Mouse (Mus musculus) neural tube, embryonic 12.5 days (tissue): ENCODE measurements around the gene Dio1. TPM values are rescaled to one million over a fixed set of nuclear protein-coding genes. Genes with fewer than 3 reads are reported as not detected.

Experiments
- ATAC-seq: fragments of 200-750 bp; cut with Nextera tagmentation; 2 replicates; pipeline ENCODE4 v1.8.0; 2017; ENCODE audit warnings: low read depth, mild to moderate bottlenecking, moderate TSS enrichment, moderate library complexity; ENCODE audit not compliant: low FRiP score
- H3K27ac ChIP-seq: fragments of 300-500 bp; sonication (generic); 2 replicates; pipeline ENCODE4 v1.5.1; 2016
- H3K27me3 ChIP-seq: fragments of 300-500 bp; sonication (generic); replicated peaks from 2 replicates; pipeline ENCODE4 v1.6.1; 2016; ENCODE audit warnings: mild to moderate bottlenecking
- H3K36me3 ChIP-seq: fragments of 300-500 bp; sonication (generic); 2 replicates; pipeline ENCODE4 v1.6.1; 2016; ENCODE audit warnings: mild to moderate bottlenecking
- H3K4me1 ChIP-seq: fragments of 300-500 bp; sonication (generic); 2 replicates; pipeline ENCODE4 v1.6.1; 2016
- H3K4me2 ChIP-seq: fragments of 300-500 bp; sonication (generic); replicated peaks from 2 replicates; pipeline ENCODE4 v1.6.1; 2016; ENCODE audit warnings: mild to moderate bottlenecking
- H3K4me3 ChIP-seq: fragments of 300-500 bp; sonication (generic); 2 replicates; pipeline ENCODE4 v1.5.1; 2016
- H3K9ac ChIP-seq: fragments of 300-500 bp; sonication (generic); 2 replicates; pipeline ENCODE4 v1.6.1; 2016; ENCODE audit warnings: mild to moderate bottlenecking
- H3K9me3 ChIP-seq: fragments of 300-500 bp; sonication (generic); 2 replicates; pipeline ENCODE4 v1.6.1; 2016; ENCODE audit warnings: mild to moderate bottlenecking
- WGBS: fragments of 180-500 bp; shearing (Covaris S2); methylation state at CpG from one replicate; pipeline ENCODE4 v1.1.7; 2016; 5-methylcytosine and 5-hydroxymethylcytosine counted together
- polyA plus RNA-seq: library from polyadenylated mRNA; unstranded; fragments of >200 nt; fragmentation: Nextera tagmentation; extraction: Ambion mirVana; gene quantifications from 2 replicates; pipeline ENCODE4 v1.2.1, GENCODE M21; 2016

Dio1 gene
- polyA plus RNA-seq, 1 experiment from 2014 or later, result not detected

- peak overlapping the region; percentile 72 for H3K27ac ChIP-seq
- ATAC-seq, result no peak
- peaks cover 12% of the 10 kb centered on the region for H3K4me1 ChIP-seq
- H3K9me3 ChIP-seq, result no peaks in the 10 kb centered on the region
- H3K27me3 ChIP-seq, result no peaks in the 10 kb centered on the region
- H3K4me3 ChIP-seq, result peak overlapping the region; percentile 77
- peak overlapping the region; percentile 63 for H3K4me2 ChIP-seq
- peak overlapping the region; percentile 79 for H3K9ac ChIP-seq
- 17% methylated on average over 3 of the region's 3 CpGs for WGBS
- no peaks in the 10 kb centered on the region for H3K36me3 ChIP-seq
Measured at GRCm38 (mm10) chr4:107254414-107254813, 52.6 kb downstream of the Dio1 start.

GRCm38 (mm10) chr4:107253125-107254091 is 53.6 kb downstream of the Dio1 start, which contains the start of the genes Lrrc42 and Hspb11:
Gene Lrrc42 (minus strand): TSS chr4:107253532.
Gene Hspb11 (plus strand): TSS chr4:107253593.
- WGBS, result under 1% methylated on average over 98 of the region's 101 CpGs
- peaks cover 18% of the 10 kb centered on the region for H3K4me1 ChIP-seq
- ATAC-seq, result peak; percentile 95

GRCm38 (mm10) chr4:107252522-107252921 is 54.4 kb downstream of the Dio1 start:
- WGBS, result under 1% methylated on average over 11 of the region's 11 CpGs
- Histone ChIP-seq H3K9ac (peak overlapping the region; percentile 71), H3K27me3 (no peaks in the 10 kb centered on the region), H3K9me3 (no peaks in the 10 kb centered on the region), H3K4me2 (peak overlapping the region; percentile 63), H3K36me3 (no peaks in the 10 kb centered on the region), H3K27ac (no peak overlapping the region), H3K4me3 (peak overlapping the region; percentile 77), H3K4me1 (peaks cover 18% of the 10 kb centered on the region)
- no peak for ATAC-seq

More at GRCm38 (mm10) chr4:107253125-107254091, 53.6 kb downstream of the Dio1 start, which contains the start of the genes Lrrc42 and Hspb11:
- Histone ChIP-seq H3K4me2 (peak within 1 kb of the TSS; percentile 63), H3K27me3 (no peaks in the 10 kb centered on the region), H3K27ac (peak within 1 kb of the TSS; percentile 72), H3K9me3 (no peaks in the 10 kb centered on the region), H3K4me3 (peak within 1 kb of the TSS; percentile 77), H3K36me3 (no peaks in the 10 kb centered on the region), H3K9ac (peak within 1 kb of the TSS; percentile 79)

- 27% methylated on average over 4 of the region's 4 CpGs for WGBS
- no peak overlapping the region for H3K9ac ChIP-seq
- peaks cover 18% of the 10 kb centered on the region for H3K4me1 ChIP-seq
- ATAC-seq, result no peak
- no peak overlapping the region for H3K4me3 ChIP-seq
- H3K4me2 ChIP-seq, result no peak overlapping the region
- no peaks in the 10 kb centered on the region for H3K9me3 ChIP-seq
- H3K36me3 ChIP-seq, result no peaks in the 10 kb centered on the region; the same call in 1 of the 2 replicates
- no peaks in the 10 kb centered on the region for H3K27me3 ChIP-seq
- H3K27ac ChIP-seq, result no peak overlapping the region
Measured at GRCm38 (mm10) chr4:107250494-107250893, 56.5 kb downstream of the Dio1 start.

- H3K4me3 ChIP-seq, result no peak overlapping the region
- H3K4me1 ChIP-seq, result peaks cover 18% of the 10 kb centered on the region
- no peaks in the 10 kb centered on the region; the same call in 1 of the 2 replicates for H3K36me3 ChIP-seq
- H3K27ac ChIP-seq, result no peak overlapping the region
- no peak overlapping the region for H3K9ac ChIP-seq
- no peak for ATAC-seq
- H3K9me3 ChIP-seq, result no peaks in the 10 kb centered on the region
- H3K4me2 ChIP-seq, result no peak overlapping the region
- WGBS, result 17% methylated on average over 2 of the region's 2 CpGs
- H3K27me3 ChIP-seq, result no peaks in the 10 kb centered on the region
Measured at GRCm38 (mm10) chr4:107249471-107249870, 57.5 kb downstream of the Dio1 start.

GRCm38 (mm10) chr4:107248061-107248460 is 58.9 kb downstream of the Dio1 start:
- H3K9me3 ChIP-seq, result no peaks in the 10 kb centered on the region
- H3K36me3 ChIP-seq, result peaks cover 8% of the 10 kb centered on the region
- H3K4me1 ChIP-seq, result peaks cover 18% of the 10 kb centered on the region
- 90% methylated on average over 3 of the region's 3 CpGs for WGBS
- H3K27ac ChIP-seq, result no peak overlapping the region
- ATAC-seq, result no peak
- no peak overlapping the region for H3K4me2 ChIP-seq
- no peak overlapping the region for H3K9ac ChIP-seq
- H3K4me3 ChIP-seq, result no peak overlapping the region
- H3K27me3 ChIP-seq, result no peaks in the 10 kb centered on the region

GRCm38 (mm10) chr4:107247110-107247509 is 59.9 kb downstream of the Dio1 start:
- no peak overlapping the region for H3K9ac ChIP-seq
- WGBS, result 89% methylated on average over 9 of the region's 9 CpGs

GRCm38 (mm10) chr4:107246040-107246439 is 60.9 kb downstream of the Dio1 start:
- WGBS, result 85% methylated on average over 1 of the region's 1 CpGs
- no peak overlapping the region for H3K4me2 ChIP-seq
- no peak overlapping the region for H3K27ac ChIP-seq

More at GRCm38 (mm10) chr4:107247110-107247509, 59.9 kb downstream of the Dio1 start:
- Histone ChIP-seq H3K27me3 (no peaks in the 10 kb centered on the region), H3K4me1 (peaks cover 12% of the 10 kb centered on the region), H3K27ac (no peak overlapping the region), H3K36me3 (peaks cover 13% of the 10 kb centered on the region), H3K4me2 (no peak overlapping the region), H3K4me3 (no peak overlapping the region), H3K9me3 (no peaks in the 10 kb centered on the region)
- ATAC-seq, result no peak

GRCm38 (mm10) chr4:107245368-107245767 is 61.6 kb downstream of the Dio1 start:
- WGBS, result 86% methylated on average over 2 of the region's 2 CpGs
- Histone ChIP-seq H3K27ac (no peak overlapping the region), H3K4me3 (no peak overlapping the region), H3K4me2 (no peak overlapping the region), H3K9me3 (no peaks in the 10 kb centered on the region), H3K36me3 (peaks cover 26% of the 10 kb centered on the region), H3K27me3 (no peaks in the 10 kb centered on the region), H3K4me1 (peaks cover 12% of the 10 kb centered on the region), H3K9ac (no peak overlapping the region)
- ATAC-seq, result no peak

More at GRCm38 (mm10) chr4:107246040-107246439, 60.9 kb downstream of the Dio1 start:
- no peak for ATAC-seq
- H3K27me3 ChIP-seq, result no peaks in the 10 kb centered on the region
- H3K9ac ChIP-seq, result no peak overlapping the region
- H3K36me3 ChIP-seq, result peaks cover 21% of the 10 kb centered on the region
- H3K4me1 ChIP-seq, result peaks cover 12% of the 10 kb centered on the region
- H3K9me3 ChIP-seq, result no peaks in the 10 kb centered on the region
- no peak overlapping the region for H3K4me3 ChIP-seq

- H3K9ac ChIP-seq, result no peak overlapping the region
- H3K27ac ChIP-seq, result no peak overlapping the region
- no peaks in the 10 kb centered on the region for H3K27me3 ChIP-seq
- H3K4me3 ChIP-seq, result no peak overlapping the region
- 88% methylated on average over 6 of the region's 6 CpGs for WGBS
- H3K4me2 ChIP-seq, result no peak overlapping the region
- no peaks in the 10 kb centered on the region for H3K9me3 ChIP-seq
- H3K36me3 ChIP-seq, result peaks cover 41% of the 10 kb centered on the region
- no peaks in the 10 kb centered on the region for H3K4me1 ChIP-seq
- no peak for ATAC-seq
Measured at GRCm38 (mm10) chr4:107243365-107244333, 63.3 kb downstream of the Dio1 start.
